Mouse (Mus musculus) ES-E14 (cell line): ENCODE results near the gene Lig4.

Experiments
- CHD2 ChIP-seq: IDR thresholded peaks from 2 replicates; pipeline ENCODE4 v1.6.1; 2014; ENCODE audit warnings: mild to moderate bottlenecking, low read depth, low read length, inconsistent platforms
- ZC3H11A ChIP-seq: IDR thresholded peaks from 2 replicates; pipeline ENCODE4 v1.6.1; 2012; ENCODE audit warnings: low read depth, mild to moderate bottlenecking, inconsistent platforms, low read length, borderline replicate concordance
- ZNF384 ChIP-seq: IDR thresholded peaks from 2 replicates; pipeline ENCODE4 v1.6.1; 2012; ENCODE audit warnings: low read depth, low read length, inconsistent platforms

DNA sequence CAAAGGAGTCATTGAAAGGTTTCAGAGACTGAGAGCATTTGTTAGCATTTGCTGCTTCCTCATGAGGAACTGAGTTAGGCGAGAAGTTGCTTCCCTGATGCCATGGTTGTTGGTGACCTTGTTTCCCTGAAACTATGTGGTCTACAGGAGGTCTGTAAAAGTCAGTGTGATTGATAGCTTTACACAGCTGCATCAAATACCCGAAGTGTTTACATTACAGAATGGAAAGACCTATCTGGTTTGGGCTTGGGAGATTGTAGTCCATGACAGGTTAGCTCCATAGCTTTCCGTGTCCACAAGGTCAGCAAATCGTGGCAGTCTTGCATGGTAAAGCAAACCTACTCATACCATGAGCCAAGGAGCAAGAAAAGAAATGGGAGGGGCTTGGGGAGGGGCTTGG, 19.1 kb downstream of the Lig4 start:
- no peak for TF ChIP-seq CHD2
- TF ChIP-seq ZNF384: no peak
- TF ChIP-seq ZC3H11A: no peak
